Mouse (Mus musculus) hindlimb bud, embryonic 11.5 days (tissue): ENCODE data around the gene Cacna2d3.

Experiments
- DNase-seq: peaks from one replicate; pipeline ENCODE4 v3.0.0-alpha.2; 2012; ENCODE audit warnings: low read depth, low spot score; ENCODE audit errors: extremely low spot score

Cacna2d3 gene

GRCm38 (mm10) chr14:29027276-29027675 is 694.4 kb downstream of the Cacna2d3 start:
- DNase-seq = no peak

- DNase-seq = no peak
Measured at GRCm38 (mm10) chr14:29025335-29025734, 696.3 kb downstream of the Cacna2d3 start.

GRCm38 (mm10) chr14:29023246-29023645 is 698.4 kb downstream of the Cacna2d3 start:
- DNase-seq = no peak

- no peak for DNase-seq
Measured at GRCm38 (mm10) chr14:29021295-29021694, 700.4 kb downstream of the Cacna2d3 start.

GRCm38 (mm10) chr14:29018316-29019000 is 703.2 kb downstream of the Cacna2d3 start:
- DNase-seq = no peak

- DNase-seq = peak; percentile 22
Measured at GRCm38 (mm10) chr14:29017883-29018282, 703.8 kb downstream of the Cacna2d3 start, which contains the start of gene Lrtm1. TSS of gene Lrtm1 (plus strand) at chr14:29018208.

- no peak for DNase-seq
Measured at GRCm38 (mm10) chr14:29015896-29016295, 705.8 kb downstream of the Cacna2d3 start.

GRCm38 (mm10) chr14:29014680-29015079 is 707.0 kb downstream of the Cacna2d3 start:
- DNase-seq = no peak

GRCm38 (mm10) chr14:29013161-29013560 is 708.5 kb downstream of the Cacna2d3 start:
- DNase-seq = no peak

GRCm38 (mm10) chr14:29009644-29010043 is 712.0 kb downstream of the Cacna2d3 start:
- DNase-seq = no peak

- no peak for DNase-seq
Measured at GRCm38 (mm10) chr14:29005228-29005840, 716.3 kb downstream of the Cacna2d3 start.

- no peak for DNase-seq
Measured at GRCm38 (mm10) chr14:28996569-28996968, 725.1 kb downstream of the Cacna2d3 start.

- no peak for DNase-seq
Measured at GRCm38 (mm10) chr14:28988211-28988900, 733.3 kb downstream of the Cacna2d3 start.

GRCm38 (mm10) chr14:28984276-28984675 is 737.4 kb downstream of the Cacna2d3 start:
- DNase-seq = no peak

GRCm38 (mm10) chr14:28980482-28980881 is 741.2 kb downstream of the Cacna2d3 start:
- no peak for DNase-seq

- DNase-seq = no peak
Measured at GRCm38 (mm10) chr14:28979230-28979629, 742.4 kb downstream of the Cacna2d3 start.

- DNase-seq = peak; percentile 61
Measured at GRCm38 (mm10) chr14:28972620-28973019, 749.0 kb downstream of the Cacna2d3 start.

- no peak for DNase-seq
Measured at GRCm38 (mm10) chr14:28969247-28969646, 752.4 kb downstream of the Cacna2d3 start.

- DNase-seq = no peak
Measured at GRCm38 (mm10) chr14:28966881-28967280, 754.8 kb downstream of the Cacna2d3 start.

GRCm38 (mm10) chr14:28961379-28961778 is 760.3 kb downstream of the Cacna2d3 start:
- DNase-seq = no peak

GRCm38 (mm10) chr14:28959042-28959441 is 762.6 kb downstream of the Cacna2d3 start:
- DNase-seq = no peak
